Mouse (Mus musculus): ENCODE results near the gene Fam185a. TPM values are rescaled to one million over a fixed set of nuclear protein-coding genes. Genes with fewer than 3 reads are reported as not detected.

Gene Fam185a
- polyA plus RNA-seq, 1 experiment from 2014 or later = 8.9 TPM

GRCm38 (mm10) chr5:21440833-21441530 is 16.2 kb downstream of the Fam185a start:
- no peak overlapping the region for H3K4me3 ChIP-seq (ENCODE audit: low read length)
- H3K9me3 ChIP-seq (ENCODE audit: control insufficient read depth, low read length) = no peaks in the 10 kb centered on the region
- H3K36me3 ChIP-seq (ENCODE audit: control insufficient read depth, insufficient read depth, low read length) = no peaks in the 10 kb centered on the region
- peaks cover 15% of the 10 kb centered on the region; the same call in 1 of the 2 replicates for H3K4me1 ChIP-seq (ENCODE audit: control insufficient read depth, insufficient read depth, low read length)
- H3K27me3 ChIP-seq (replicated peaks; ENCODE audit: control insufficient read depth, insufficient read depth, low read length) = no peaks in the 10 kb centered on the region
- no peak overlapping the region for H3K9ac ChIP-seq (ENCODE audit: low read depth, low read length)
- 0 out of 2 replicates have a peak overlapping the region, but pooled peaks have one; percentile 18 for H3K27ac ChIP-seq (ENCODE audit: low read length)
- 61% methylated on average over 8 of the region's 8 CpGs for WGBS
- H3K4me2 ChIP-seq (ENCODE audit: low read depth, low read length) = no peak overlapping the region
- peak; percentile 39; the same call in 1 of the 2 replicates for ATAC-seq

- 69% methylated on average over 7 of the region's 7 CpGs for WGBS
- Histone ChIP-seq H3K4me2 (ENCODE audit: low read depth, low read length) (no peak overlapping the region), H3K9ac (ENCODE audit: low read depth, low read length) (no peak overlapping the region), H3K27me3 (replicated peaks; ENCODE audit: control insufficient read depth, insufficient read depth, low read length) (no peaks in the 10 kb centered on the region), H3K4me1 (ENCODE audit: control insufficient read depth, insufficient read depth, low read length) (no peaks in the 10 kb centered on the region), H3K27ac (ENCODE audit: low read length) (no peak overlapping the region), H3K4me3 (ENCODE audit: low read length) (no peak overlapping the region), H3K9me3 (ENCODE audit: control insufficient read depth, low read length) (no peaks in the 10 kb centered on the region), H3K36me3 (ENCODE audit: control insufficient read depth, insufficient read depth, low read length) (no peaks in the 10 kb centered on the region)
- ATAC-seq = no peak
Observed at GRCm38 (mm10) chr5:21467387-21467786, 42.6 kb downstream of the Fam185a start.

- Histone ChIP-seq H3K36me3 (ENCODE audit: control insufficient read depth, insufficient read depth, low read length) (no peaks in the 10 kb centered on the region), H3K4me3 (ENCODE audit: low read length) (no peak overlapping the region), H3K9ac (ENCODE audit: low read depth, low read length) (no peak overlapping the region), H3K27me3 (replicated peaks; ENCODE audit: control insufficient read depth, insufficient read depth, low read length) (no peaks in the 10 kb centered on the region), H3K4me2 (ENCODE audit: low read depth, low read length) (no peak overlapping the region), H3K4me1 (ENCODE audit: control insufficient read depth, insufficient read depth, low read length) (no peaks in the 10 kb centered on the region), H3K9me3 (ENCODE audit: control insufficient read depth, low read length) (no peaks in the 10 kb centered on the region), H3K27ac (ENCODE audit: low read length) (no peak overlapping the region)
- ATAC-seq = no peak
- 85% methylated on average over 12 of the region's 12 CpGs for WGBS
Observed at GRCm38 (mm10) chr5:21468100-21468499, 43.3 kb downstream of the Fam185a start.

- Histone ChIP-seq H3K27ac (ENCODE audit: low read length) (no peak overlapping the region), H3K9me3 (ENCODE audit: control insufficient read depth, low read length) (no peaks in the 10 kb centered on the region), H3K27me3 (replicated peaks; ENCODE audit: control insufficient read depth, insufficient read depth, low read length) (no peaks in the 10 kb centered on the region), H3K4me1 (ENCODE audit: control insufficient read depth, insufficient read depth, low read length) (no peaks in the 10 kb centered on the region), H3K36me3 (ENCODE audit: control insufficient read depth, insufficient read depth, low read length) (no peaks in the 10 kb centered on the region), H3K4me2 (ENCODE audit: low read depth, low read length) (no peak overlapping the region), H3K4me3 (ENCODE audit: low read length) (no peak overlapping the region), H3K9ac (ENCODE audit: low read depth, low read length) (no peak overlapping the region)
- WGBS = 95% methylated on average over 5 of the region's 5 CpGs
- no peak for ATAC-seq
Observed at GRCm38 (mm10) chr5:21478428-21478827, 53.7 kb downstream of the Fam185a start.

GRCm38 (mm10) chr5:21479746-21480145 is 55.0 kb downstream of the Fam185a start:
- ATAC-seq = no peak
- 87% methylated on average over 5 of the region's 5 CpGs for WGBS
- H3K27me3 ChIP-seq (replicated peaks; ENCODE audit: control insufficient read depth, insufficient read depth, low read length) = no peaks in the 10 kb centered on the region

GRCm38 (mm10) chr5:21481521-21481920 is 56.8 kb downstream of the Fam185a start:
- H3K4me3 ChIP-seq (ENCODE audit: low read length) = no peak overlapping the region
- H3K9me3 ChIP-seq (ENCODE audit: control insufficient read depth, low read length) = no peaks in the 10 kb centered on the region
- H3K36me3 ChIP-seq (ENCODE audit: control insufficient read depth, insufficient read depth, low read length) = no peaks in the 10 kb centered on the region
- no peak overlapping the region for H3K27ac ChIP-seq (ENCODE audit: low read length)
- H3K9ac ChIP-seq (ENCODE audit: low read depth, low read length) = no peak overlapping the region
- 88% methylated on average over 6 of the region's 6 CpGs for WGBS
- ATAC-seq = no peak
- H3K27me3 ChIP-seq (replicated peaks; ENCODE audit: control insufficient read depth, insufficient read depth, low read length) = no peaks in the 10 kb centered on the region
- no peak overlapping the region for H3K4me2 ChIP-seq (ENCODE audit: low read depth, low read length)
- no peaks in the 10 kb centered on the region for H3K4me1 ChIP-seq (ENCODE audit: control insufficient read depth, insufficient read depth, low read length)

More at GRCm38 (mm10) chr5:21479746-21480145, 55.0 kb downstream of the Fam185a start:
- no peak overlapping the region for H3K4me2 ChIP-seq (ENCODE audit: low read depth, low read length)
- H3K36me3 ChIP-seq (ENCODE audit: control insufficient read depth, insufficient read depth, low read length) = no peaks in the 10 kb centered on the region
- no peak overlapping the region for H3K4me3 ChIP-seq (ENCODE audit: low read length)
- H3K4me1 ChIP-seq (ENCODE audit: control insufficient read depth, insufficient read depth, low read length) = no peaks in the 10 kb centered on the region
- H3K27ac ChIP-seq (ENCODE audit: low read length) = no peak overlapping the region
- H3K9me3 ChIP-seq (ENCODE audit: control insufficient read depth, low read length) = no peaks in the 10 kb centered on the region
- H3K9ac ChIP-seq (ENCODE audit: low read depth, low read length) = no peak overlapping the region

GRCm38 (mm10) chr5:21482446-21483222 is 57.9 kb downstream of the Fam185a start:
- no peak overlapping the region for H3K27ac ChIP-seq (ENCODE audit: low read length)
- H3K36me3 ChIP-seq (ENCODE audit: control insufficient read depth, insufficient read depth, low read length) = no peaks in the 10 kb centered on the region
- WGBS = 46% methylated on average over 11 of the region's 11 CpGs
- no peak overlapping the region for H3K4me3 ChIP-seq (ENCODE audit: low read length)
- H3K9me3 ChIP-seq (ENCODE audit: control insufficient read depth, low read length) = no peaks in the 10 kb centered on the region
- no peak overlapping the region for H3K9ac ChIP-seq (ENCODE audit: low read depth, low read length)
- no peak for ATAC-seq
- H3K4me2 ChIP-seq (ENCODE audit: low read depth, low read length) = no peak overlapping the region
- no peaks in the 10 kb centered on the region for H3K27me3 ChIP-seq (replicated peaks; ENCODE audit: control insufficient read depth, insufficient read depth, low read length)
- 0 out of 2 replicates have a peak, but pooled peaks cover 3% of the 10 kb centered on the region for H3K4me1 ChIP-seq (ENCODE audit: control insufficient read depth, insufficient read depth, low read length)

GRCm38 (mm10) chr5:21483275-21483674 is 58.5 kb downstream of the Fam185a start:
- Histone ChIP-seq H3K9me3 (ENCODE audit: control insufficient read depth, low read length) (no peaks in the 10 kb centered on the region), H3K4me3 (ENCODE audit: low read length) (no peak overlapping the region), H3K4me2 (ENCODE audit: low read depth, low read length) (no peak overlapping the region), H3K4me1 (ENCODE audit: control insufficient read depth, insufficient read depth, low read length) (0 out of 2 replicates have a peak, but pooled peaks cover 3% of the 10 kb centered on the region), H3K36me3 (ENCODE audit: control insufficient read depth, insufficient read depth, low read length) (no peaks in the 10 kb centered on the region), H3K27ac (ENCODE audit: low read length) (no peak overlapping the region), H3K27me3 (replicated peaks; ENCODE audit: control insufficient read depth, insufficient read depth, low read length) (no peaks in the 10 kb centered on the region), H3K9ac (ENCODE audit: low read depth, low read length) (no peak overlapping the region)
- 68% methylated on average over 8 of the region's 8 CpGs for WGBS
- no peak for ATAC-seq

GRCm38 (mm10) chr5:21485197-21485829 is 60.6 kb downstream of the Fam185a start:
- Histone ChIP-seq H3K36me3 (ENCODE audit: control insufficient read depth, insufficient read depth, low read length) (no peaks in the 10 kb centered on the region), H3K9ac (ENCODE audit: low read depth, low read length) (no peak overlapping the region), H3K9me3 (ENCODE audit: control insufficient read depth, low read length) (no peaks in the 10 kb centered on the region), H3K4me1 (ENCODE audit: control insufficient read depth, insufficient read depth, low read length) (0 out of 2 replicates have a peak, but pooled peaks cover 9% of the 10 kb centered on the region), H3K27me3 (replicated peaks; ENCODE audit: control insufficient read depth, insufficient read depth, low read length) (no peaks in the 10 kb centered on the region), H3K4me2 (ENCODE audit: low read depth, low read length) (no peak overlapping the region), H3K27ac (ENCODE audit: low read length) (no peak overlapping the region), H3K4me3 (ENCODE audit: low read length) (no peak overlapping the region)
- WGBS = 91% methylated on average over 8 of the region's 8 CpGs
- no peak for ATAC-seq
